Mouse (Mus musculus) left cerebral cortex, adult 9 months (tissue): ENCODE measurements around the gene 4930402H24Rik.
"Not testable (repeated sequence)": the region's sequence is repeated elsewhere in the genome, so short reads cannot be mapped to it uniquely, and the experiment has no call there.

Experiments
- DNase-seq, 2 experiments: peaks; one replicate each; pipeline ENCODE4 v3.0.0; 2022; ENCODE audit warnings: low spot score in 2 of 2

Gene 4930402H24Rik

GRCm38 (mm10) chr2:130852964-130853363 is 53.2 kb downstream of the 4930402H24Rik start:
- DNase-seq = no peak

- DNase-seq = no peak
Observed at GRCm38 (mm10) chr2:130851363-130852246, 54.6 kb downstream of the 4930402H24Rik start.

- DNase-seq = no peak
Observed at GRCm38 (mm10) chr2:130849688-130850087, 56.5 kb downstream of the 4930402H24Rik start.

- DNase-seq = no peak
Observed at GRCm38 (mm10) chr2:130848313-130848712, 57.9 kb downstream of the 4930402H24Rik start.

- DNase-seq = no peak
Observed at GRCm38 (mm10) chr2:130843623-130844022, 62.6 kb downstream of the 4930402H24Rik start.

- peak; percentile 82 to 93 for DNase-seq
Observed at GRCm38 (mm10) chr2:130840846-130841245, 65.4 kb downstream of the 4930402H24Rik start.

GRCm38 (mm10) chr2:130839874-130840661 is 66.1 kb downstream of the 4930402H24Rik start:
- peak; percentile 42 to 77 for DNase-seq

- DNase-seq = no peak
Observed at GRCm38 (mm10) chr2:130839528-130839873, 66.7 kb downstream of the 4930402H24Rik start.

GRCm38 (mm10) chr2:130839084-130839483 is 67.1 kb downstream of the 4930402H24Rik start:
- peak; percentile 26 to 42 for DNase-seq

GRCm38 (mm10) chr2:130838131-130838530 is 68.1 kb downstream of the 4930402H24Rik start:
- DNase-seq = no peak

DNA sequence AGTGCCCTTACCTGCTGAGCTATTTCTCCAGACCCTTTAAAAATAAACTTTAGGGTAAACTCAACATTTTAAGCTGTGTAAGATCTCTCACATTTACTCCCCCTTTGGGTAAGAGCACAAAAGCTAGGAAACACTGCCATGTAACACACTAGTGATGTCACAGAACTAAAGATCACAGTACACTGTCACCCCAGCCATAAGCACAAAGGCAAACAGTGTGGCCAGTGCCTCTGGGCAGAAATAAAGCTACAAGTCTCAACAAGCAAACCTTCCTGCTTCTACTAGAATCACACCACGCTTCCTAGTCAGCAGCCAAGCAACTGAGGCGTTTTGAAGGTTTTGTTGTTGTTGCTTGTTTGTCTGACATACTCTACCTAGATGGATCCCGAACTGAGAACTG is 72.5 kb downstream of the 4930402H24Rik start:
- no peak for DNase-seq

DNA sequence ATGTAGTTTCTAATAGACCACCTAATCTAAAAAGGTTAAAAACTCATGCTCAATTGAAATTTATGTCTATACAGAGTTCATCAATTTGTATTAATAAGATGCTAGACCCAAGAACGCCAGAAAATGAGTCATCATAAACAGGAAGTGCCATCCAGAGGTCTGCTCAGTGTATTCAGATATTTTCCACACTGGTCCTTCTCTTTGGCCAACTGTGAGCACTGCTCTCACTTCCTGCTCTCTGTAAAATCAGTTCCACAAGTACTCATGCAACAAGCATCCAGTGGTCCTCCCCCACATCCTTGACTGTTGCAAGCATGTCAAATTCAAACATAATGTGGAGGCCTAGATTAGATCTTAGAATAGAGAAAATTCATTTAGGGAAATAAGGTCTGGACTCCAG is 73.6 kb downstream of the 4930402H24Rik start:
- no peak for DNase-seq

DNA sequence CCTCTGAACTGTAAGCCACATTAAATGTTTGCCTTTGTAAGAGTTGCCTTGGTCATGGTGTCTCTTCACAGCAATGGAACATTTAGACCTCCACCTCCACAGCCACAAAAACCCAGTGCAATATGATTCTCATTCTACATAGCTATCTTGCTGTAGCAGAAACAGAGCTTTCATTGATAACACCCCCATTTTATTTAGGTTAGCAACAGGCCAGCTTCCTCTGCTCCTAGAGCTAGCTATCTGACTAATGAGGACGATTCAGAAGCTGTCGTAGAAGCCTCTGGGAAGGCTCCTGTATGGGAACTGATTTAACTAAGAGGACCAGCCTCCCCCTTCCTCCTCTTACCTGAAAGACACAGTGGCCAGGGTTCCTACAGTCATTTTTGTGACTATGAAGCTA is 74.2 kb downstream of the 4930402H24Rik start:
- no peak for DNase-seq

DNA sequence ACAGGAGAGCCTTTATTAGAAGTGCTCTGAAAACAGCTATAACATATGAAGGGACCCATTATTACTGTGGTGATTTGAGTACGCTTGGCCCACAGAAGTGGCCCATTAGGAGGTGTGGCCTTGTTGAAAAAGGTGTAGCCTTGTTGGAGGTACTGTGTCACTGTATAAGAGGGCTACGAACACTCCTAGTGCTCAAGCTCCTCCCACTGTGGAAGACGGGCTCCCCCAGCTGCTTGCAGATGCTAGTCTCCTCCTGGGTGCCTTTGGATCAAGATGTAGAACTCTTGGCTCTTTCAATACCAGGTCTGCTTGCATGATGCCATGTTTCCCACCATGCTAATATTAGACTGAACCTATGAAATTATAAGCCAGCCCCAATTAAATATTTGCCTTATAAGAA is 76.0 kb downstream of the 4930402H24Rik start:
- no peak for DNase-seq

DNA sequence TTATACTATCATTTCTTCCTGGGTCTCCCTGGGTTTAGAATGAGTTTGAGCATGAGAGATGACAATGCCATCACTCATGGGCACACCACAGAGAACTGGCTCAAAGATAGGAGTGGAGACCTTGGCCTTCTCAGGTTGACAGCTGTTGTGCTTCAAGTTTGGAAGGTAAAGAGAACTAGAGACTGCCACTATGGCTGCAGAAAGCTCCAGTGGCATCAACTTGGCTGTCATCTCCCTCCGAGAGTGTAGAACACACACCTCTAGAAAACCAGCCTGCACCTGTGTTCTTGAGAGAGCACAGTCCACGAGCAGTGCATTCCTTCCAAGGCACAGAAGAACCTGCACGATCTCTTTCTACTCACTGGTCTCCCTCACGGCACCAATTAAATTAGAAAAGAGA is 76.7 kb downstream of the 4930402H24Rik start:
- no peak for DNase-seq

DNA sequence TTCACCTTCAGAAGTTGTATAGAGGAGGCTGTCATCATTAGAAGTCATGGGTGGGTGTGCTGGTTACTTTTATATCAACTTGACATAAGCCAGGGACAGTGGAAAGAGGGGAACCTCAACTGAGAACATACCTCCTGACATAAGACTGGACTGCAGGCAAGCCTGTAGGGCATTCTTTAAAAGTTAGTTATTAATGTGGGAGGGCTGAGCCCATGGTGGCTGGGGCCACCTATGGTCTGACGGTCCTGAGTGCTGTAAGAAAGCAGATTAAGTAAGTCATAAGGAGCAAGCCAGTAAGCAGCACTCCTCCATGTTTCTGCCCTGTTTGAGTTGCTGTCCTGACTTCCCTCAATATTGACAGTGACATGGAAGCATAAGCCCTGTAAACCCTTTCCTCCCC is 77.5 kb downstream of the 4930402H24Rik start:
- no peak for DNase-seq

DNA sequence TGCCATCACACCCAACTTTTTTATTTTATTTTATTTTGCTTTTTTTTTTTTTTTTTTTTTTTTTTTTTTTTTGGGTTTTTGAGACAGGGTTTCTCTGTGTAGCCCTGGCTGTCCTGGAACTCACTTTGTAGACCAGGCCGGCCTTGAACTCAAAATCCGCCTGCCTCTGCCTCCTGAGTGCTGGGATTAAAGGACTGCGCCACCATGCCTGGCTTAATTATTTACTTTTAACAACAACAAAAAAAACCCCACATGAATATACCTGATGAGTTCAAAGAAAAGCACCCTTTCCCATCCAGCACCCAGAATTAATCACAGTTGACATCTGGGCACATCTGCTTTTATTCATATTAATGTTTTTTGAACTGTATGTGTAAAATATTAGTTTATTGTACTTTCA is 78.1 kb downstream of the 4930402H24Rik start:
- not testable (repeated sequence) for DNase-seq

DNA sequence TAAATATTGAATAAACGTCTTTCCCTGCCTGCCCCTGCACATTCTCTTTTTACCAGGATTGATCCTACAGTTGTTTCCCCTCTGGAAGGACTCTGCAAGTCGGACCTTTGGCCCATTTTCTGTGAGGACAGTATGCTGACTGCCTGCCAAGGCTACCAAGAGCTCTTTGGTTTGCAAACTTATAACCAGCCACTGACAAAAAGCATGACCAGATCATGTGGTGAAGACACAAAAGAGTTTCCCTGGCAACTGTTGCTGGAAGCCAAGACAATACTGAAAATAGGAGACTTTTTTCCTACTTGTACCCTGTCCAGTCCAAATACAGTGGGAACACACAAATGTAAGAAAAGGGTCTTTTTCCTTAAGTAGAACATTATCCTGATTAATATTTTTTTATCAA is 78.8 kb downstream of the 4930402H24Rik start:
- peak; percentile 48 to 57 for DNase-seq

GRCm38 (mm10) chr2:130818838-130819647 is 87.2 kb downstream of the 4930402H24Rik start:
- DNase-seq = peak; percentile 43 to 54

DNA sequence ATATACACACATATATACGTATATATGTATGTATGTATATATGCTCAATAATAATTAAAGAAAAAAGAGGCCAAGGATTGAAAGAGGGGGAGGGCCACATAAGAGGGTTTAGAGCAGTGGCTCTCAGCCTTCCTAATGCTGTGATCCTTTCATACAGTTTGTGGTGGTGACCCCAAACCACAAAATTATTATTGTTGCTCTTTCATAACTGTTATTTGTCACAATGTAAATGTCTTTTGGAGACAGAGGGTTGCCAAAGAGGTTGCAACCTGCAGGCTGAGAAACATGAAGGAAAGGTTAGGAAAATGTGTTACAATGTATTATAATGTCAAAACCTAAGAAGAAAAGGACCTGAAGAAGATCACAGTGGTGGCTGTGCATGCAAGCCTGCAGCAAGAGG is 88.3 kb downstream of the 4930402H24Rik start:
- no peak for DNase-seq

GRCm38 (mm10) chr2:130816205-130816604 is 90.0 kb downstream of the 4930402H24Rik start:
- DNase-seq = no peak

GRCm38 (mm10) chr2:130814492-130814891 is 91.7 kb downstream of the 4930402H24Rik start:
- DNase-seq = no peak
